Mouse (Mus musculus) hematopoietic multipotent progenitor cell, adult 10-12 weeks (in vitro differentiated cells): ENCODE results near the gene 4930415L06Rik. TPM values are rescaled to one million over a fixed set of nuclear protein-coding genes. Genes with fewer than 3 reads are reported as not detected.

Experiments
- polyA plus RNA-seq: library from polyadenylated mRNA; stranded (reverse); fragments of >175 nt; gene quantifications from 2 replicates; pipeline ENCODE4 v1.2.3, GENCODE M21; 2012; ENCODE audit warnings: low replicate concordance

4930415L06Rik gene
- polyA plus RNA-seq = not detected in 2 replicates

DNA sequence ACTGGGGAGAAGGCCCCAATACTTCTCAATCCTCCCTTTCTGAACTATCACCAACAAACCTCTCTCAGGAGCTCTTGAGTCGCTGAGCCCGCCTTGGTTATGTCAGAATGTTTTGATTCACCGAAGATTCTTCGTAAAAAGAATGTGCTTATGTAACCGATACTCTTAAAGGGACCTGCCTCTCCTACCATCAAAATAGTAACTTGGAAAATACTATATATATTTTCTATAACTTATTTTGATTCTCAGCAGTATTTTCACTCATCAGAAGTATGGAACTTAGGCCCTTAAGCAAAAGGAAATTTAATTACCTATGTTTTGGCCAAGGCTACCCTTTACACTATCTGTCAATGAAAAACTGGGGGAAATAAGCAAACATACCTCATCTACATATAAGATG, at the start of gene 4930415L06Rik:
TSS of gene 4930415L06Rik (minus strand) at position 101 of the 400 bp plus-strand sequence.

Other genes starting within 250 kb of the 4930415L06Rik start
- not detected in 2 replicates for gene 4932429P05Rik, start 180.6 kb downstream of the 4930415L06Rik start, polyA plus RNA-seq